Mouse (Mus musculus): ENCODE data around the gene Prdx2. TPM values are rescaled to one million over a fixed set of nuclear protein-coding genes. Genes with fewer than 3 reads are reported as not detected.
A peak's percentile ranks its signal among the peaks of the same experiment; 100 is the strongest.

Prdx2 gene
- polyA plus RNA-seq (2016; fragmentation: Nextera tagmentation; extraction: Ambion mirVana): 1,199 and 1,255 TPM in 2 replicates

DNA sequence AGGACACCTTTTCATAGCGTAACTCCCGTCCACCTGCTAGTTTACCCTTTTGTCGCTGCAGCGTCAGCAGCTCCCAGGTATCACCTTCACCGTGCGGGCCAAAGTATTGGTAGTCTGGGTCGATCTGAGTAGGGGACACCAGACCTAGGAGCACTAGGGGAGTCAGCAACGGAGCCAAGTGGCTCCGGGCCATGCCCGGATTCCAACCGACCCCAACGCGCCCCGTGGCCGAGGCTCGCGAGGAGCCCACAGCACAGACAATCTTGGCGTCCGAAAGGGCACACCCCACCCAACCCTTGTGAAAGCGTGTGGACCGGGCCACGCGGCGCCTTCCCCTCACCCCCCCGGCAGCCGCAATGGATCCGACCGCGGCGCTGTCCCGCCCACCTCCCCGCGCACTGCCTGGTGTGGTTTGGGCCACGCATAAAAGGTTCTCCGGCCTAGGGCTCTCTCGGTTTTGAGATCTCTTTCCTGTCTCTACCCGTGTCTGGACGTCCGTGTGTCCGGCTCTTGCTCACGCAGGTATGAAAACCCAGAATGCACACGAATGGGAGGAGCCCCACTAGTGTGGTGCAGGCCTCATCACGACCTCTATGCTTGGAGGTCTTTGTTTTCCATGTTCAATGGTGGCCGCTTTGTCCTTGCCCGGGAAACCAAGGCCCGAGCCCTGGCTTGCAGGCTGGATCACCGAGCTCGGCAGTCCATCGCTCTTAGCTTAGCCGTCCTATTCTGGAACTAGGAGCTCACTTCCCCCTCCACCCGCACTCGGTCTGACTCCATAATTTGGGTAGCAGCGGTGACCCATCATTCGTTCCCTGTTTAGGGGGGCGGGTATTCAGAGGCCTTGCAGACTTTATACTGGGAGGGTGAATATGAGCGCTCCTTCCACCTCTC is at the start of gene Prdx2, which contains the start of the genes Gm49661 and Rnaseh2a:
Gene Prdx2 (plus strand): TSS at position 347 of the 894 bp plus-strand sequence.
Gene Gm49661 (minus strand): TSS at position 193 of the 894 bp plus-strand sequence.
Gene Rnaseh2a (minus strand): TSS at position 527 of the 894 bp plus-strand sequence.
- WGBS: under 1% methylated on average over 56 of the region's 56 CpGs
- Histone ChIP-seq H3K9me3 (no peaks in the 10 kb centered on the region), H3K4me1 (peaks cover 60% of the 10 kb centered on the region), H3K36me3 (replicated peaks) (peaks cover 42% of the 10 kb centered on the region), H3K27me3 (ENCODE audit: poor library complexity, severe bottlenecking) (no peaks in the 10 kb centered on the region), H3K27ac (peak within 1 kb of the TSS; percentile 98), H3K4me3 (peak within 1 kb of the TSS; percentile 87)
- DNase-seq (ENCODE audit: extremely low spot score, low spot score): peak; percentile 84

GRCm38 (mm10) chr8:84921596-84921995 is 47.8 kb upstream of the Prdx2 start:
- H3K27me3 ChIP-seq (ENCODE audit: poor library complexity, severe bottlenecking): peaks cover 42% of the 10 kb centered on the region
- 80% methylated on average over 2 of the region's 2 CpGs for WGBS
- peaks cover 3% of the 10 kb centered on the region; the same call in 1 of the 2 replicates for H3K36me3 ChIP-seq (replicated peaks)
- peaks cover 6% of the 10 kb centered on the region for H3K4me1 ChIP-seq
- no peak for DNase-seq (ENCODE audit: extremely low spot score, low spot score)
- no peaks in the 10 kb centered on the region for H3K9me3 ChIP-seq
- no peak overlapping the region for H3K4me3 ChIP-seq
- H3K27ac ChIP-seq: no peak overlapping the region

- peaks cover 50% of the 10 kb centered on the region for H3K27me3 ChIP-seq (ENCODE audit: poor library complexity, severe bottlenecking)
- no peak overlapping the region for H3K27ac ChIP-seq
- no peaks in the 10 kb centered on the region; the same call in 1 of the 2 replicates for H3K36me3 ChIP-seq (replicated peaks)
- H3K4me1 ChIP-seq: peaks cover 15% of the 10 kb centered on the region
- no peaks in the 10 kb centered on the region for H3K9me3 ChIP-seq
- WGBS: 82% methylated on average over 7 of the region's 7 CpGs
- no peak for DNase-seq (ENCODE audit: extremely low spot score, low spot score)
- H3K4me3 ChIP-seq: no peak overlapping the region
Measured at GRCm38 (mm10) chr8:84925557-84925956, 43.8 kb upstream of the Prdx2 start.

DNA sequence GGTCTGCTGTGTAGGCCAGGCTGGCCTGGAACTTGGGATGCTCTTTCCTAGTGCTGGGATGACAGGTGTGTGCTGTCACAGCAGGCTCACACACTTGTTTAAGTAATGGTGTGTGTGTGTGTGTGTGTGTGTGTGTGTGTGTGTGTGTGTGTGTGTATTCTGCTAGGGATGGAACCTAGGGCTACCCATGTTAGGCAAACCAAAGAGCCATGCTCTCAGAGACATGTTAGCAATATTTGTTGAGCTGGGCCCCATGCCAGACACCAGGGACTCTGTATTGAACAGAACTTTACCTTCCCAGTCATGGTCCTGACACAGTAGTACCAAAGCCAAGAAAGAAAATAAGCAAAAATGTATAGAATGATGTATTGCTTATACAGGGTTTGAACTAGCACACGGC is 41.9 kb upstream of the Prdx2 start:
- DNase-seq (ENCODE audit: extremely low spot score, low spot score): no peak
- Histone ChIP-seq H3K9me3 (no peaks in the 10 kb centered on the region), H3K27ac (no peak overlapping the region), H3K4me3 (no peak overlapping the region), H3K36me3 (replicated peaks) (no peaks in the 10 kb centered on the region), H3K27me3 (ENCODE audit: poor library complexity, severe bottlenecking) (peaks cover 69% of the 10 kb centered on the region), H3K4me1 (peaks cover 15% of the 10 kb centered on the region)
- WGBS: 98% methylated on average over 1 of the region's 1 CpGs

DNA sequence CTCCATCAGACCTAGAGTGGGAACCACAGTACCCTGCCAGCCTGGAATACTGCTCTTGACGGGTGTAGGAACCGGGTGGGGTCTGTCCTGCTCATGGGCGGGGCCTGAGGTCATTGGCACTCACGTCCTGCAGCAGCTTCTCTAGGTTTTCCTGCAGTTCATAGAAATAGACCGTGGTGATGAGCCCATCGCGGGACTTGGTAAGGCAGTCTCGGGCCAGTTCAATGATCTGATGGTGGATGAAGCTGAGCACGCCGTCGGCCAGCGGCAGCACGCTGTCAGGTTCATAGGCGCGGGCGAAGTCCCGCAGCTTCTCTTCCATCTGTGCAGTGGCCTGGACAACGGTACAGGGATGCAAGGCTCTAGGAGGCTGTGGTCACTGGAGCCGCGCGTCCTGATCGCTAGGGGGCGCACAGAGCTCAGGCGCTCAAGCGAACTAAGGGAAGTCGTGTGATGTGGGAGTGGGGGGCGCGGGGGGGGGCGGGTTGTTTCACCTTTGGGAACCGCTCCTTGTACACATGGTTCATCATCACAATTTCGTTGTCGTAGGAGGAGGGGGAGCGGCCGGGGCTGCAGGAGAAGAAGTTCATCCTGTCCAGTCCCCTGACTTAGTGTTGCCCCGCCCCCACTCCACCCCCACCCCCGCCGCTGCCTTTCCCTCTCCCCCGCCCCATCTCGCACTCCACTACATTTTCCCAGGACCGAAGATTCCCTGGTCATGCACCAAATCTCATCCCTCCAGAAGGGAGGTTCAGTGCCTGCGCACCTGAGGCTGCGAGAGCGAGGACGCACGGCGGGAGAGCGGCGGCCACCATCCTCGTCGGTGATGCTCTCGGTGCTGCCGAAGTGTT is 40.7 kb upstream of the Prdx2 start:
- Histone ChIP-seq H3K27me3 (ENCODE audit: poor library complexity, severe bottlenecking) (peaks cover 70% of the 10 kb centered on the region), H3K9me3 (no peaks in the 10 kb centered on the region), H3K4me1 (peaks cover 15% of the 10 kb centered on the region), H3K36me3 (replicated peaks) (no peaks in the 10 kb centered on the region), H3K27ac (peak overlapping the region; percentile 62), H3K4me3 (peak overlapping the region; percentile 59)
- DNase-seq (ENCODE audit: extremely low spot score, low spot score): peak; percentile 80
- WGBS: 3% methylated on average over 52 of the region's 52 CpGs

GRCm38 (mm10) chr8:84930582-84930981 is 38.8 kb upstream of the Prdx2 start:
- no peaks in the 10 kb centered on the region for H3K9me3 ChIP-seq
- H3K27me3 ChIP-seq (ENCODE audit: poor library complexity, severe bottlenecking): peaks cover 79% of the 10 kb centered on the region
- DNase-seq (ENCODE audit: extremely low spot score, low spot score): no peak
- 90% methylated on average over 13 of the region's 13 CpGs for WGBS
- H3K27ac ChIP-seq: no peak overlapping the region
- H3K36me3 ChIP-seq (replicated peaks): no peaks in the 10 kb centered on the region
- H3K4me1 ChIP-seq: peaks cover 33% of the 10 kb centered on the region
- no peak overlapping the region for H3K4me3 ChIP-seq

GRCm38 (mm10) chr8:84933767-84934559 is 35.4 kb upstream of the Prdx2 start:
- H3K36me3 ChIP-seq (replicated peaks): no peaks in the 10 kb centered on the region
- no peaks in the 10 kb centered on the region for H3K9me3 ChIP-seq
- H3K4me1 ChIP-seq: peaks cover 44% of the 10 kb centered on the region
- no peak for DNase-seq (ENCODE audit: extremely low spot score, low spot score)
- no peak overlapping the region for H3K27ac ChIP-seq
- peaks cover 92% of the 10 kb centered on the region for H3K27me3 ChIP-seq (ENCODE audit: poor library complexity, severe bottlenecking)
- H3K4me3 ChIP-seq: no peak overlapping the region; the same call in 1 of the 2 replicates
- WGBS: 87% methylated on average over 16 of the region's 16 CpGs

GRCm38 (mm10) chr8:84934860-84935259 is 34.5 kb upstream of the Prdx2 start:
- Histone ChIP-seq H3K27ac (peak overlapping the region; percentile 22; the same call in 1 of the 2 replicates), H3K36me3 (replicated peaks) (no peaks in the 10 kb centered on the region), H3K4me1 (peaks cover 38% of the 10 kb centered on the region), H3K27me3 (ENCODE audit: poor library complexity, severe bottlenecking) (peaks cover 83% of the 10 kb centered on the region), H3K4me3 (peak overlapping the region; percentile 36), H3K9me3 (no peaks in the 10 kb centered on the region)
- DNase-seq (ENCODE audit: extremely low spot score, low spot score): peak; percentile 82
- 1% methylated on average over 15 of the region's 15 CpGs for WGBS

DNA sequence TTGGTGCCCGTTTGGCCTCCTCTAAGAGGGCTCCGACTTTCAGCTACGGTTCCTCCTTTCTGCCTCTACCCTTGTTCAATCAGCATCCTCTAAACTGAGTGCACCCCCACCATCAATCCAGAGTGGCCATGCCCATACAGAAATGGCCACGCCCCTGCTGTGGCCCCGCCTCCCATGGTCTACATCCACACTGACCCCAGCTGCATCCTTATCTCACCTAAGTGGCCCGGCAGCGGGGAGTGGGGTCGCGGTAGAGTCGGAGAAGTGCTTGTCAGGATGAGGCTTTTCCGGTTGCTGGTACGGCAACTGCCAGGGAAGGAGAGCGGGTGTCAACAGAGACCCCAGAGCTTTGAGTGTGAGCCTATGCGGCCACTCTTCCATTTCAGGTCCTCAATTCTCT is 33.9 kb upstream of the Prdx2 start:
- H3K27ac ChIP-seq: peak overlapping the region; percentile 22; the same call in 1 of the 2 replicates
- H3K27me3 ChIP-seq (ENCODE audit: poor library complexity, severe bottlenecking): peaks cover 78% of the 10 kb centered on the region
- 6% methylated on average over 14 of the region's 14 CpGs for WGBS
- no peaks in the 10 kb centered on the region for H3K9me3 ChIP-seq
- peaks cover 38% of the 10 kb centered on the region for H3K4me1 ChIP-seq
- DNase-seq (ENCODE audit: extremely low spot score, low spot score): peak; percentile 42
- peak overlapping the region; percentile 36 for H3K4me3 ChIP-seq
- H3K36me3 ChIP-seq (replicated peaks): no peaks in the 10 kb centered on the region

- DNase-seq (ENCODE audit: extremely low spot score, low spot score): no peak
- no peaks in the 10 kb centered on the region for H3K9me3 ChIP-seq
- peak overlapping the region; percentile 70 for H3K4me3 ChIP-seq
- peak overlapping the region; percentile 82 for H3K27ac ChIP-seq
- H3K4me1 ChIP-seq: peaks cover 38% of the 10 kb centered on the region
- no peaks in the 10 kb centered on the region for H3K36me3 ChIP-seq (replicated peaks)
- H3K27me3 ChIP-seq (ENCODE audit: poor library complexity, severe bottlenecking): peaks cover 78% of the 10 kb centered on the region
- 21% methylated on average over 23 of the region's 23 CpGs for WGBS
Measured at GRCm38 (mm10) chr8:84936041-84936961, 33.1 kb upstream of the Prdx2 start.

DNA sequence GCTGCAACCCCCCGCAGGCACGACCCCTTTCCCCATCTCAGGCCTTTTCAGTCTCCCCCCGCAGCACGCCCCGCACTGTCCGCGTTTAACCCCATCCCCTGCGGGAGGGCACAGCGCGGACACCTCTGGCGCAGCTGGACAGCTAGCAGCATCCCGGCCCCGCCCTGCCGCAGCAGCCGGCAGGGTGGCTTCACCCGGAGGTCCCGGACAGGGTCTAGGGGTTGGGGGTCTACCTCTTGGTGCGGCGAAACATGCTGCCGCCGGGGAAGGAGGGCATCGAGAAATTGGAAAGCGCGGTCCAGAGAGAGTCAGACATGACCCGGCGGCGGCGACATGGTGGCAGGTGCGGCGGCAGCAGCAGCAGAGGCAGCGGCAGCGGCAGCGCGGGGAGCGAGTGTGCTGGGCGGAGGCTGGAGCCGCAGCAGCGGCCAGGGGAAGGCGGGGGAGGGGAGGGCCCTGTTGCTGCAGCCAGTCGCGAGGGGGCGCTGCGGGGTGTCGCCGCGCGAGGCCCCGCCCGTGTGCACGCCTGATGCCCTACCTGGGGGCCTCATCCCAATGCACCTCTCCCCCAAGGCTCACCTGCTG is 32.3 kb upstream of the Prdx2 start, which contains the start of gene Mast1:
Gene Mast1 (minus strand): TSS at position 398 of the 585 bp plus-strand sequence.
- Histone ChIP-seq H3K4me1 (peaks cover 38% of the 10 kb centered on the region), H3K27ac (peak within 1 kb of the TSS; percentile 82), H3K36me3 (replicated peaks) (no peaks in the 10 kb centered on the region), H3K9me3 (no peaks in the 10 kb centered on the region), H3K4me3 (peak within 1 kb of the TSS; percentile 70), H3K27me3 (ENCODE audit: poor library complexity, severe bottlenecking) (peaks cover 70% of the 10 kb centered on the region)
- DNase-seq (ENCODE audit: extremely low spot score, low spot score): peak; percentile 77
- WGBS: under 1% methylated on average over 49 of the region's 50 CpGs

All from forebrain, embryonic 10.5 days (tissue).